ENCODE assay signal across 31 mouse cellular contexts in the genomic region with DNA sequence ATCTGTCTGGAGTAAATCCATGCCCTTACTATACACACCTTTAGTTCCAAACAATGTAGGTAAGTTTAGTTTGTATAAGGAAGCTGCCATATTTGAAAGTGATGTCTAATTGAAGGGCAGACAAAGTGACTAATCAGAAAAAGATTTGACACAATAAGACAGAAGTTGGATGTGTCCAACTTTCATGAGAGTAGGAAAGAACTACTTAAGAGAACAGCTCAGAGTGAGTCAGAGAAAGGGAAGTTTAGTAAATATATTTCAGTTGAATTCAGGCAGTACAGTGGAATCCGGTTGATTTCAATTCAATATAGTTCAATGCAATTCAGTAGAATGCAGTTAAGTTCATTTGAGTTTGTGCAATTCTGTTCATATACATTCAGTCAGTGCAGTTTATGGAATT.
"Had no signal": no experiment of that assay in that cellular context is flagged by ENCODE, and none has a peak within 500 bp of the region (broad histone marks: within the 10 kb centered on the region; RNA-seq: fewer than 3 reads in every experiment).

No protein-coding gene starts in this region.

- H3K9me3 ChIP-seq: limb, embryonic 10.5 days; limb, embryonic 12.5 days; limb, embryonic 15.5 days; liver, embryonic 12.5 days; liver, embryonic 13.5 days; liver, embryonic 15.5 days; lung, embryonic 15.5 days; megakaryocyte, embryonic 14.5 days; midbrain, embryonic 10.5 days; midbrain, embryonic 12.5 days; midbrain, embryonic 13.5 days; midbrain, embryonic 15.5 days; neural tube, embryonic 12.5 days had no signal

- H3K4me3 ChIP-seq: limb, embryonic 10.5 days; limb, embryonic 12.5 days; limb, embryonic 13.5 days; limb, embryonic 15.5 days; liver, embryonic 12.5 days; liver, embryonic 13.5 days; liver, embryonic 15.5 days; lung, embryonic 15.5 days; megakaryocyte, embryonic 14.5 days; midbrain, embryonic 10.5 days; midbrain, embryonic 12.5 days; midbrain, embryonic 13.5 days; midbrain, embryonic 15.5 days; myocyte; neural tube, embryonic 12.5 days had no signal

- H3K27me3 ChIP-seq: limb, embryonic 12.5 days; limb, embryonic 13.5 days; limb, embryonic 15.5 days; liver, embryonic 12.5 days; liver, embryonic 13.5 days; liver, embryonic 15.5 days; lung, embryonic 15.5 days; megakaryocyte, embryonic 14.5 days; midbrain, embryonic 12.5 days; midbrain, embryonic 13.5 days; midbrain, embryonic 15.5 days; neural tube, embryonic 12.5 days had no signal

- H3K9ac ChIP-seq: limb, embryonic 12.5 days; limb, embryonic 13.5 days; limb, embryonic 15.5 days; liver, embryonic 12.5 days; liver, embryonic 13.5 days; liver, embryonic 14.5 days; liver, embryonic 15.5 days; liver, postnatal 0 days; lung, embryonic 14.5 days; lung, embryonic 15.5 days; midbrain, embryonic 12.5 days; midbrain, embryonic 13.5 days; midbrain, embryonic 15.5 days; neural tube, embryonic 12.5 days had no signal

- DNase-seq: left cerebral cortex, postnatal 4 days; liver; liver, embryonic 13.5 days; liver, postnatal 0 days; lung, adult 18-20 months; lung, embryonic 14.5 days; lung, postnatal 10 days; lung, postnatal 14 days; lung, postnatal 36 days; lung, postnatal 4 days; midbrain, embryonic 14.5 days had no signal

- H3K4me1 ChIP-seq: limb, embryonic 12.5 days; limb, embryonic 13.5 days; limb, embryonic 15.5 days; liver, embryonic 12.5 days; liver, embryonic 13.5 days; liver, embryonic 15.5 days; lung, embryonic 15.5 days; megakaryocyte, embryonic 14.5 days; midbrain, embryonic 10.5 days; midbrain, embryonic 12.5 days; midbrain, embryonic 13.5 days; midbrain, embryonic 15.5 days; neural tube, embryonic 12.5 days had no signal

- H3K4me2 ChIP-seq: limb, embryonic 12.5 days; limb, embryonic 13.5 days; limb, embryonic 15.5 days; liver, embryonic 11.5 days; liver, embryonic 12.5 days; liver, embryonic 13.5 days; liver, embryonic 15.5 days; lung, embryonic 14.5 days; lung, embryonic 15.5 days; midbrain, embryonic 11.5 days; midbrain, embryonic 12.5 days; midbrain, embryonic 13.5 days; midbrain, embryonic 15.5 days; neural tube, embryonic 12.5 days had no signal

- ATAC-seq: liver, embryonic 12.5 days; liver, postnatal 0 days; lung, postnatal 0 days; midbrain, embryonic 13.5 days; midbrain, embryonic 15.5 days; midbrain, embryonic 16.5 days had no signal

- H3K27ac ChIP-seq: limb, embryonic 10.5 days; limb, embryonic 12.5 days; limb, embryonic 13.5 days; limb, embryonic 15.5 days; liver, embryonic 12.5 days; liver, embryonic 13.5 days; liver, embryonic 14.5 days; liver, embryonic 15.5 days; lung, embryonic 15.5 days; macrophage; midbrain, embryonic 10.5 days; midbrain, embryonic 12.5 days; midbrain, embryonic 13.5 days; midbrain, embryonic 15.5 days; neural tube, embryonic 12.5 days had no signal

- H3K36me3 ChIP-seq: limb, embryonic 10.5 days; limb, embryonic 12.5 days; limb, embryonic 13.5 days; limb, embryonic 15.5 days; liver, embryonic 12.5 days; liver, embryonic 13.5 days; liver, embryonic 15.5 days; lung, embryonic 15.5 days; midbrain, embryonic 10.5 days; midbrain, embryonic 12.5 days; midbrain, embryonic 13.5 days; midbrain, embryonic 15.5 days; neural tube, embryonic 12.5 days had no signal
